Mouse (Mus musculus) CH12.LX (cell line): ENCODE data around the gene Gh. TPM values are rescaled to one million over a fixed set of nuclear protein-coding genes. Genes with fewer than 3 reads are reported as not detected.

Experiments
- DNase-seq: peaks from one replicate; pipeline ENCODE4 v3.0.0-alpha.2; 2013; ENCODE audit errors: extremely low read depth
- H3K27ac ChIP-seq: 2 replicates; pipeline ENCODE4 v1.5.1; 2012; ENCODE audit warnings: low read depth, mild to moderate bottlenecking, control low read depth, moderate library complexity; ENCODE audit not compliant: insufficient read depth
- H3K27me3 ChIP-seq: replicated peaks from 2 replicates; pipeline ENCODE3; 2012; ENCODE audit warnings: inconsistent platforms
- H3K36me3 ChIP-seq, 2 experiments: replicated peaks in 1 of 2; 2 replicates each; pipeline versions ENCODE3 to v1.6.1; 2012; ENCODE audit warnings: inconsistent platforms in 1 of 2, low read length in 1 of 2, mild to moderate bottlenecking in 1 of 2, mixed read lengths in 1 of 2, moderate library complexity in 1 of 2; ENCODE audit not compliant: control insufficient read depth in 1 of 2, insufficient read depth in 1 of 2
- H3K4me1 ChIP-seq, 2 experiments: 2 replicates each; pipeline ENCODE4 v1.6.1; 2012; ENCODE audit warnings: inconsistent platforms in 1 of 2, moderate library complexity in 1 of 2; ENCODE audit not compliant: insufficient read depth in 2 of 2, control insufficient read depth in 1 of 2
- H3K4me2 ChIP-seq: 2 replicates; pipeline ENCODE4 v1.6.1; 2012; ENCODE audit warnings: low read depth, mild to moderate bottlenecking, control low read depth; ENCODE audit not compliant: poor library complexity, insufficient read depth, severe bottlenecking
- H3K4me3 ChIP-seq, 3 experiments: fragments of 150-350 bp in 1 of 3; sonication (generic) in 1 of 3; replicated peaks in 1 of 3; 2 replicates each; pipeline versions ENCODE3 to v1.5.1; 2011 to 2012; ENCODE audit warnings: low read depth in 2 of 3, low read length in 2 of 3, mild to moderate bottlenecking in 2 of 3, moderate library complexity in 2 of 3, control low read depth in 1 of 3, improper control_type of control experiment in 1 of 3, inconsistent platforms in 1 of 3, mixed read lengths in 1 of 3; ENCODE audit not compliant: poor library complexity in 1 of 3
- H3K79me2 ChIP-seq: replicated peaks from 2 replicates; pipeline ENCODE4 v1.6.1; 2012; ENCODE audit warnings: mild to moderate bottlenecking, moderate library complexity; ENCODE audit not compliant: control insufficient read depth, poor library complexity, insufficient read depth, severe bottlenecking; ENCODE audit errors: extremely low read depth
- H3K9ac ChIP-seq: 2 replicates; pipeline ENCODE4 v1.6.1; 2012; ENCODE audit warnings: low read depth, mild to moderate bottlenecking, control low read depth, moderate library complexity; ENCODE audit not compliant: insufficient read depth
- H3K9me3 ChIP-seq: replicated peaks from 2 replicates; pipeline ENCODE3; 2012; ENCODE audit warnings: low read length, inconsistent platforms, mixed read lengths
- BHLHE40 ChIP-seq: IDR thresholded peaks from 2 replicates; pipeline ENCODE4 v1.6.1; 2011; ENCODE audit warnings: mild to moderate bottlenecking, low read depth, low read length, improper control_type of control experiment
- CHD2 ChIP-seq: IDR thresholded peaks from 2 replicates; pipeline ENCODE4 v1.6.1; 2011; ENCODE audit warnings: low read length, improper control_type of control experiment
- ELF1 ChIP-seq: IDR thresholded peaks from 2 replicates; pipeline ENCODE4 v1.6.1; 2014; ENCODE audit warnings: low read depth, mild to moderate bottlenecking, inconsistent platforms, low read length, improper control_type of control experiment
- EP300 ChIP-seq: IDR thresholded peaks from 2 replicates; pipeline ENCODE4 v1.6.1; 2011; ENCODE audit warnings: low read length, improper control_type of control experiment
- ETS1 ChIP-seq: conservative IDR thresholded peaks from 2 replicates; pipeline ENCODE4 v1.6.1; 2012; ENCODE audit warnings: low read depth, mild to moderate bottlenecking, inconsistent platforms, low read length, improper control_type of control experiment, moderate library complexity
- GABPA ChIP-seq: IDR thresholded peaks from 2 replicates; pipeline ENCODE4 v1.6.1; 2012; ENCODE audit warnings: low read depth, low read length, improper control_type of control experiment, inconsistent platforms; ENCODE audit not compliant: insufficient replicate concordance
- HCFC1 ChIP-seq: IDR thresholded peaks from 2 replicates; pipeline ENCODE4 v1.6.1; 2012; ENCODE audit warnings: low read depth, mild to moderate bottlenecking, inconsistent platforms, low read length, improper control_type of control experiment
- IRF4 ChIP-seq: IDR thresholded peaks from 2 replicates; pipeline ENCODE4 v1.6.1; 2014; ENCODE audit warnings: low read depth, mild to moderate bottlenecking, inconsistent platforms, low read length, improper control_type of control experiment
- JUN ChIP-seq: IDR thresholded peaks from 2 replicates; pipeline ENCODE4 v1.6.1; 2011; ENCODE audit warnings: low read depth, mild to moderate bottlenecking, low read length, improper control_type of control experiment, moderate library complexity; ENCODE audit not compliant: insufficient read depth
- KAT2A ChIP-seq: IDR thresholded peaks from 2 replicates; pipeline ENCODE4 v1.6.1; 2012; ENCODE audit warnings: low read length, improper control_type of control experiment, inconsistent platforms; ENCODE audit not compliant: insufficient replicate concordance
- MAFK ChIP-seq: IDR thresholded peaks from 2 replicates; pipeline ENCODE4 v1.6.1; 2011; ENCODE audit warnings: low read length, improper control_type of control experiment; ENCODE audit not compliant: insufficient replicate concordance
- MAX ChIP-seq: IDR thresholded peaks from 2 replicates; pipeline ENCODE4 v1.6.1; 2011; ENCODE audit warnings: low read length, improper control_type of control experiment
- MAZ ChIP-seq: IDR thresholded peaks from 2 replicates; pipeline ENCODE4 v1.6.1; 2012; ENCODE audit warnings: low read depth, mild to moderate bottlenecking, inconsistent platforms, low read length, improper control_type of control experiment, moderate library complexity
- MEF2A ChIP-seq: IDR thresholded peaks from 2 replicates; pipeline ENCODE4 v1.6.1; 2014; ENCODE audit warnings: low read depth, mild to moderate bottlenecking, inconsistent platforms, low read length, improper control_type of control experiment, borderline replicate concordance
- MXI1 ChIP-seq: IDR thresholded peaks from 2 replicates; pipeline ENCODE4 v1.6.1; 2011; ENCODE audit warnings: mild to moderate bottlenecking, low read depth, low read length, improper control_type of control experiment
- NELFE ChIP-seq: IDR thresholded peaks from 2 replicates; pipeline ENCODE4 v1.6.1; 2011; ENCODE audit warnings: low read depth, low read length, improper control_type of control experiment
- PAX5 ChIP-seq: IDR thresholded peaks from 2 replicates; pipeline ENCODE4 v1.6.1; 2012; ENCODE audit warnings: low read length, inconsistent platforms, mixed read lengths
- POLR2A ChIP-seq: IDR thresholded peaks from 2 replicates; pipeline ENCODE4 v1.6.1; 2011; ENCODE audit warnings: low read depth, mild to moderate bottlenecking, improper control_type of control experiment, low read length
- POLR2AphosphoS2 ChIP-seq: IDR thresholded peaks from 2 replicates; pipeline ENCODE4 v1.6.1; 2011; ENCODE audit warnings: low read depth, low read length, improper control_type of control experiment
- RAD21 ChIP-seq: IDR thresholded peaks from 2 replicates; pipeline ENCODE4 v1.6.1; 2011; ENCODE audit warnings: low read depth, mild to moderate bottlenecking, low read length, improper control_type of control experiment, moderate library complexity
- RCOR1 ChIP-seq: conservative IDR thresholded peaks from 2 replicates; pipeline ENCODE4 v1.6.1; 2012; ENCODE audit warnings: low read depth, mild to moderate bottlenecking, inconsistent platforms, low read length, improper control_type of control experiment
- SMC3 ChIP-seq: IDR thresholded peaks from 2 replicates; pipeline ENCODE4 v1.6.1; 2011; ENCODE audit warnings: low read depth, low read length, improper control_type of control experiment
- TBP ChIP-seq: conservative IDR thresholded peaks from 2 replicates; pipeline ENCODE4 v1.6.1; 2011; ENCODE audit warnings: low read depth, low read length, improper control_type of control experiment
- UBTF ChIP-seq: IDR thresholded peaks from 2 replicates; pipeline ENCODE4 v1.6.1; 2012; ENCODE audit warnings: low read depth, mild to moderate bottlenecking, inconsistent platforms, low read length, improper control_type of control experiment, moderate library complexity
- ZC3H11A ChIP-seq: IDR thresholded peaks from 2 replicates; pipeline ENCODE4 v1.6.1; 2012; ENCODE audit warnings: low read depth, mild to moderate bottlenecking, inconsistent platforms, low read length, improper control_type of control experiment
- ZKSCAN1 ChIP-seq: IDR thresholded peaks from 2 replicates; pipeline ENCODE4 v1.6.1; 2012; ENCODE audit warnings: low read depth, inconsistent platforms, low read length, improper control_type of control experiment, borderline replicate concordance
- ZNF384 ChIP-seq: IDR thresholded peaks from 2 replicates; pipeline ENCODE4 v1.6.1; 2012; ENCODE audit warnings: low read depth, low read length, improper control_type of control experiment, inconsistent platforms
- dilution Hi-C: fragments of 300-500 bp; cut with MboI; formaldehyde crosslinking; loops from 2 replicates; pipeline ENCODE4 v1.14.3; 2020; ENCODE audit warnings: low sequenced_read_pairs; ENCODE audit not compliant: extremely low pct_unique_long_range_greater_than_20kb, extremely low pct_ligation_motif_present
- in situ Hi-C: fragments of 300-500 bp; cut with MboI; formaldehyde crosslinking; loops from 3 replicates; pipeline ENCODE4 v1.14.3; 2019; ENCODE audit warnings: low sequenced_read_pairs, low pct_ligation_motif_present, low pct_unique_long_range_greater_than_20kb, mixed read lengths
- polyA plus RNA-seq: library from polyadenylated mRNA; unstranded; fragments of >175 nt; gene quantifications from 2 replicates; pipeline ENCODE4 v1.2.1, GENCODE M21; 2012; ENCODE audit warnings: low read depth; ENCODE audit not compliant: insufficient read length
- total RNA-seq, 2 experiments: library from RNA; depleted of rRNA; stranded (reverse); fragments of 300-350 nt in 1 of 2; fragments of >200 nt in 1 of 2; gene quantifications; 2 replicates each; pipeline ENCODE4 v1.2.3; 2012 to 2014

Gene Gh
- total and polyA plus RNA-seq, 3 experiments: 0.38 to 1.0 (median 0.68) TPM

DNA sequence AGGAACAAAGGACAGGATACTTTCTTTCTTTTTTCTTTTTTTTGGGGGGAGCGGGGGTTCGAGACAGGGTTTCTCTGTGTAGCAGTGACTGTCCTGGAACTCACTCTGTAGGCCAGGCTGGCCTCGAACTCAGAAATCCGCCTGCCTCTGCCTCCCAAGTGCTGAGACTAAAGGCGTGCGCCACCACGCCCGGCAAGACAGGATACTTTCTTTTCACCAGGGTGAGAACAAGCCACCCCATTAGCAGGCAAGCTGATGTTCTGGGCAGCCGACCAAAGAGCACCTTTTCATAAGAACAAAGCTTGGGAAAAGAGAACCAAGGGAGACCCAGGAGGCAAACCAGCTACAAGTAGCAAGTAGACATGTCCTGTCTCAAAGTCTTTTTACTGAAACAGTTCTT, 5.1 kb upstream of the Gh start:
- no peaks in the 10 kb centered on the region for H3K27me3 ChIP-seq
- peak overlapping the region; percentile 92 for H3K27ac ChIP-seq
- dilution Hi-C loops (no loop called here), in situ Hi-C loops (loop anchor here (25.0 kb wide), 1 partner anchor 456 kb away; the partner anchor contains the start of genes Milr1 and Pecam1)
- H3K4me2 ChIP-seq: peak overlapping the region; percentile 17; the same call in 1 of the 2 replicates
- peaks cover 11% of the 10 kb centered on the region for H3K79me2 ChIP-seq
- H3K4me3 ChIP-seq: no peak overlapping the region
- peak; percentile 44 for DNase-seq
- TF ChIP-seq PAX5: no peak
- TF ChIP-seq KAT2A: no peak
- peak; percentile 97 for TF ChIP-seq TBP
- TF ChIP-seq SMC3: no peak
- TF ChIP-seq UBTF: no peak
- TF ChIP-seq MAX: no peak
- TF ChIP-seq EP300: no peak
- no peak for TF ChIP-seq GABPA
- no peak for TF ChIP-seq ETS1
- TF ChIP-seq ZC3H11A: no peak
- no peak for TF ChIP-seq MEF2A
- peak; percentile 43 for TF ChIP-seq BHLHE40
- TF ChIP-seq MXI1: 0 out of 2 replicates have a peak, but pooled peaks have one; percentile 48
- TF ChIP-seq POLR2A: no peak
- TF ChIP-seq JUN: no peak
- TF ChIP-seq POLR2AphosphoS2: no peak
- no peak for TF ChIP-seq IRF4
- no peak for TF ChIP-seq MAFK
- TF ChIP-seq ZNF384: no peak
- no peak for TF ChIP-seq RAD21
- TF ChIP-seq CHD2: no peak
- H3K9me3 ChIP-seq: no peaks in the 10 kb centered on the region
- H3K36me3 ChIP-seq: peaks cover 16 to 17% of the 10 kb centered on the region in 2 experiments
- H3K4me1 ChIP-seq: peaks cover 50 to 77% of the 10 kb centered on the region in 2 experiments
- H3K9ac ChIP-seq: no peak overlapping the region

GRCm38 (mm10) chr11:106306065-106306385, 4.4 kb upstream of the Gh start:
- H3K36me3 ChIP-seq: peaks cover 9 to 10% of the 10 kb centered on the region in 2 experiments
- H3K79me2 ChIP-seq: peaks cover 4% of the 10 kb centered on the region; the same call in 1 of the 2 replicates
- H3K4me3 ChIP-seq: peak overlapping the region in 1 of 3 experiments; percentile 9
- peak overlapping the region; percentile 85 for H3K4me2 ChIP-seq
- dilution Hi-C loops (no loop called here), in situ Hi-C loops (loop anchor here (25.0 kb wide), 1 partner anchor 456 kb away; the partner anchor contains the start of genes Milr1 and Pecam1)
- H3K27ac ChIP-seq: peak overlapping the region; percentile 92
- peaks cover 44 to 69% of the 10 kb centered on the region in 2 experiments for H3K4me1 ChIP-seq
- no peak for DNase-seq
- TF ChIP-seq UBTF (no peak), GABPA (no peak), EP300 (no peak), MAFK (peak; percentile 97), ZKSCAN1 (no peak), ELF1 (no peak), RCOR1 (no peak), NELFE (peak; percentile 22; the same call in 1 of the 2 replicates), ETS1 (no peak), HCFC1 (no peak), MAZ (0 out of 2 replicates have a peak, but pooled peaks have one; percentile 6)
- H3K27me3 ChIP-seq: no peaks in the 10 kb centered on the region
- H3K9ac ChIP-seq: peak overlapping the region; percentile 16
- no peaks in the 10 kb centered on the region for H3K9me3 ChIP-seq
